Mouse (Mus musculus): ENCODE measurements at regions not wholly inside any gene's neighbourhood (a gene's known extent, or its start where the extent isn't known, plus 50 kb on each side); places are given as distances from the start of the nearest gene placed in this dataset.

DNA sequence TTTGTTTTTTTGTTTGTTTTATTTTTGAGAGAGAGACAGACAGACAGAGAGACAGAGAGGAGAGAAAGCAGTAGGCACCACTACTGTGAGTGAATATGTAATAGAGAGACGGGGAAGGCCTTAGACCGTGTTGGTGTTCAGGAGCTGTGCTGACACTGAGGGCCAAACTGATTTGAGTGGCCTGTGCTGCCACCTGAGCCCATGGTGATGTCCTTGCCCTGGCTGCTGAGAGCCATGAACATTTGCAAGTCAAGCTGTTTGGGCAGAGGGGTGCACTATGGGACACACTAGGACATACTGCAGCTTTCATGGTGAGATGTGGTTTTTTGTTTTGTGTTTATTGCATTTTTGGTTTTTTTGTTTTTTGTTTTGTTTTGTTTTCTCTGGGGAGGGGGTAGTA, 320.3 kb upstream of the Id4 start:
- ATAC-seq = no peak
- Histone ChIP-seq H3K9ac (replicated peaks; ENCODE audit: low read depth, low read length) (no peak overlapping the region), H3K27me3 (replicated peaks; ENCODE audit: control insufficient read depth, insufficient read depth, low read length) (no peaks in the 10 kb centered on the region), H3K9me3 (ENCODE audit: control insufficient read depth, low read length) (no peaks in the 10 kb centered on the region), H3K27ac (ENCODE audit: low read length) (no peak overlapping the region), H3K4me1 (replicated peaks; ENCODE audit: control insufficient read depth, insufficient read depth, low read length) (peaks cover 12% of the 10 kb centered on the region), H3K4me2 (ENCODE audit: low read length) (no peak overlapping the region), H3K4me3 (replicated peaks; ENCODE audit: low read length) (no peak overlapping the region), H3K36me3 (ENCODE audit: control insufficient read depth, insufficient read depth) (no peaks in the 10 kb centered on the region)
- WGBS = 85% methylated on average over 2 of the region's 2 CpGs

DNA sequence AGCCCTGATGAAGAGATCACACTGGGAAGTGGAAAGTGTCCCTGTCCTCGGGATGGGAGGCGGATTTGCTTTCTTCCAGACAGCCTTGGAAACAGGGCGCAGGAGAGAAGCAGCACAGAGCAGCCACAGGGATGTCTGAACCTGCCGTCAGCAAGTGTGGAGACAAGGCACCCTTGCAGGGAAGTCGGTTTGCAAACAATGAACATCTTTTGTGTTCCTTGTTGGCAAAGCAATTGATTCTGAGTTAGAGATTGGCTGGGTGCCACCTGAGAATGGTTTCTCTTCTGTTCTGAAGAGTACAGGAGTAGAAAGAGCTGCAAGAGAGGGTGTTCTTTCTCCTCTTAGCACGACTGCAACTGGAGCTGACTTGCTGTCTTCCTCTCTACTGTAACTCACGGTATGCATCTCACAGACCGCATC, 318.6 kb upstream of the Id4 start:
- H3K36me3 ChIP-seq (ENCODE audit: control insufficient read depth, insufficient read depth) = no peaks in the 10 kb centered on the region
- H3K9ac ChIP-seq (replicated peaks; ENCODE audit: low read depth, low read length) = peak overlapping the region; percentile 33; the same call in 1 of the 2 replicates
- peak overlapping the region; percentile 45 for H3K4me2 ChIP-seq (ENCODE audit: low read length)
- H3K9me3 ChIP-seq (ENCODE audit: control insufficient read depth, low read length) = no peaks in the 10 kb centered on the region
- H3K27me3 ChIP-seq (replicated peaks; ENCODE audit: control insufficient read depth, insufficient read depth, low read length) = no peaks in the 10 kb centered on the region
- WGBS = 5% methylated on average over 8 of the region's 8 CpGs
- peaks cover 12% of the 10 kb centered on the region for H3K4me1 ChIP-seq (replicated peaks; ENCODE audit: control insufficient read depth, insufficient read depth, low read length)
- peak; percentile 68 for ATAC-seq
- peak overlapping the region; percentile 65 for H3K27ac ChIP-seq (ENCODE audit: low read length)
- peak overlapping the region; percentile 12; the same call in 1 of the 2 replicates for H3K4me3 ChIP-seq (replicated peaks; ENCODE audit: low read length)

DNA sequence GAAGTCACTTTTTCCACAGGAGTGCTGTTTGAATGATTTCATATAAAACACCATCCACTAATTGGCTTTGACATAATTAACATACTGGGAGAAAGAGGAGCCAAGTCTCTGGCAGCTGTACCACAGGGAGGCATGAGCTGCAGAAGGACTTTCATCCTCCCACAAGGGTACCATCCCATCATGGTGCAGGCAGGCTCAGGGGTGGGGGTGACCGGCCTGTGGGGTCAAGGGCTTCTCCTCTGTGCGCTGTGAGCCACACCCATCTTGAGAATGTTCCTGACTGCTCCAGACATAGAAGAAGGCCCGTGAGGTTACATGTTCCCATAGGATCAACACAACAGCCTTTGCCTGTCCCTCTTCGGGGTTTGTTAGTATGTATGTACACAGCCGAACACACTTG, 317.4 kb upstream of the Id4 start:
- no peak for ATAC-seq
- Histone ChIP-seq H3K4me2 (ENCODE audit: low read length) (no peak overlapping the region), H3K9me3 (ENCODE audit: control insufficient read depth, low read length) (no peaks in the 10 kb centered on the region), H3K27me3 (replicated peaks; ENCODE audit: control insufficient read depth, insufficient read depth, low read length) (no peaks in the 10 kb centered on the region), H3K27ac (ENCODE audit: low read length) (no peak overlapping the region), H3K36me3 (ENCODE audit: control insufficient read depth, insufficient read depth) (no peaks in the 10 kb centered on the region), H3K9ac (replicated peaks; ENCODE audit: low read depth, low read length) (no peak overlapping the region), H3K4me3 (replicated peaks; ENCODE audit: low read length) (no peak overlapping the region), H3K4me1 (replicated peaks; ENCODE audit: control insufficient read depth, insufficient read depth, low read length) (peaks cover 19% of the 10 kb centered on the region)
- 62% methylated on average over 5 of the region's 5 CpGs for WGBS

DNA sequence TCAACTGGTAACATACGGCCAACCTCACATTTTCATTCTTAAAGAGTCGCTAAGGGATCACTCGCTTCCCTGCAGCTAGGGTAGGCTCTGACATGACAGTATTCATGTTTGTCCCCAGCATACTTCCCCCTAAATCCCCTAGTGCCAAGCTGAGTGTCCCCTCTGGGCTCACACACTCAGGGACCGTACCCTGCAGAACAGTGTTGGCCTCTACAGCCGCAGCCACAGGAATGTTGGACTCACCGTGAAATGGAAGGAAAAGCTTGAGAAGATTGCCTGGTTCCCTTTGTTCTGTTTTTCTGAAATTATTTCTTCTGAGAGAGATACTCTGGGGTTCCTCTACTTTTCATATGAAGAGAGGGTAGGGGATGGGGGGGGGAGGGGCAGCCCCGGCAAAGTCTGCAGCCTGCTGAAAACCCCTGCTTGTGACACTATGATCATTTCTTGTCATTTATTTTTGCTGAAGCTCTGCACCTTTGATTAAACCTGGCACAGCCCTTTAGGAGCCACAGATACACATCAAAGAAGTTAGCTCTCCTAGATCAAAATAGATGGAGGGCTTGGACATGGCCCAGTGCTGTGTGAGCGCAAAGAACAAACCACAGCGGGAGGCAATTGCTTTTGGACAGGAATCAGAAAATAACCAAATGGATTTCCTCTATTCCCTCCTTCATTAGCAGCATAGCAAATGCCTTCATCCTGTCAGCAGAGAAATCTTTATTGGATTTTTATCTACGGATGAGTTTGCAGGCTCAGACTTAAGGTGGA, 312.7 kb upstream of the Id4 start:
- Histone ChIP-seq H3K4me1 (replicated peaks; ENCODE audit: control insufficient read depth, insufficient read depth, low read length) (peaks cover 29% of the 10 kb centered on the region), H3K36me3 (ENCODE audit: control insufficient read depth, insufficient read depth) (no peaks in the 10 kb centered on the region), H3K9me3 (ENCODE audit: control insufficient read depth, low read length) (no peaks in the 10 kb centered on the region), H3K9ac (replicated peaks; ENCODE audit: low read depth, low read length) (no peak overlapping the region), H3K4me2 (ENCODE audit: low read length) (no peak overlapping the region), H3K27ac (ENCODE audit: low read length) (no peak overlapping the region; the same call in 1 of the 2 replicates), H3K4me3 (replicated peaks; ENCODE audit: low read length) (no peak overlapping the region), H3K27me3 (replicated peaks; ENCODE audit: control insufficient read depth, insufficient read depth, low read length) (no peaks in the 10 kb centered on the region)
- ATAC-seq = no peak
- 48% methylated on average over 10 of the region's 10 CpGs for WGBS

DNA sequence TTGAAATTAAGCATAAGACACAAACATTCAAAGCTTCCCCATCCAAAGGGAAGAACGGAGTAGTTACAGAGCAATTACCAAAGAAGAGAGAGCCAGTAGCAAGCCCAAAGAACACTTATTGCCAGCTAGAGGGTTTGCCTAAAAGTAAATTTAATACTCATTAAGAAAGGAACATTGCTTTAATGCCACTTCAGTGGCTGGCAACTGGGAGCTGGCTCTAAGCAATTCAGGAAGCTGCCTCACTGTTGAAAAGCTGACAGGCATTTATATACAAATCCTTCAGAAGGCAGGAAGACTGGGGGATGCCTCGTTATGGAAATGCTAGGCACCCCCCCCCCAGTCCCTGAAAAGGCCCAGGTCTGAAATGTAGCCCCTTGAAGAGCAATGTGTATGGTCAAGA, 310.6 kb upstream of the Id4 start:
- Histone ChIP-seq H3K9ac (replicated peaks; ENCODE audit: low read depth, low read length) (0 out of 2 replicates have a peak overlapping the region, but pooled peaks have one; percentile 3), H3K9me3 (ENCODE audit: control insufficient read depth, low read length) (no peaks in the 10 kb centered on the region), H3K4me1 (replicated peaks; ENCODE audit: control insufficient read depth, insufficient read depth, low read length) (peaks cover 32% of the 10 kb centered on the region), H3K27me3 (replicated peaks; ENCODE audit: control insufficient read depth, insufficient read depth, low read length) (no peaks in the 10 kb centered on the region), H3K27ac (ENCODE audit: low read length) (peak overlapping the region; percentile 69), H3K36me3 (ENCODE audit: control insufficient read depth, insufficient read depth) (no peaks in the 10 kb centered on the region), H3K4me2 (ENCODE audit: low read length) (no peak overlapping the region), H3K4me3 (replicated peaks; ENCODE audit: low read length) (no peak overlapping the region)
- WGBS = 5% methylated on average over 2 of the region's 2 CpGs
- peak; percentile 43; the same call in 1 of the 2 replicates for ATAC-seq

DNA sequence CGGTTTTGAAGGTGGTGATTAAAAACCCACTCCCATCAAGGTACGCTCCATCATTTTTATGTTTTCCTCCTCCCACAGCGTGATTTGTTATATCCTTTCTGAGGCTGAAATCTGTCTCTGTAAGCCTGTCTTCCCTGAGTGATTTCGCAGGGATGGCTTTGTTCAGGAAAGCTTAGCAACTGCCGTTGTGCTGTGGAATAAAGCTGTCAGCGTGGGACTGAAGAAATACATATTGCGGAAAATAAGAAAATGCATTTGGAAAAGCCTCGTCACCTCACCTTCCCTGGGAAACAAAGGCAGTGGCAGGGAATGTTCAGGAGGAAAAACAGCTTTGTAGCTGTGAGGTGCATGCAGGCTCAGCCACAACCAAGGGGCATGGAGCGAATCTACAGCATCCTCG, 310.0 kb upstream of the Id4 start:
- Histone ChIP-seq H3K27me3 (replicated peaks; ENCODE audit: control insufficient read depth, insufficient read depth, low read length) (no peaks in the 10 kb centered on the region), H3K4me3 (replicated peaks; ENCODE audit: low read length) (no peak overlapping the region), H3K4me2 (ENCODE audit: low read length) (0 out of 2 replicates have a peak overlapping the region, but pooled peaks have one; percentile 11), H3K36me3 (ENCODE audit: control insufficient read depth, insufficient read depth) (no peaks in the 10 kb centered on the region), H3K27ac (ENCODE audit: low read length) (peak overlapping the region; percentile 69), H3K9ac (replicated peaks; ENCODE audit: low read depth, low read length) (peak overlapping the region; percentile 15; the same call in 1 of the 2 replicates), H3K4me1 (replicated peaks; ENCODE audit: control insufficient read depth, insufficient read depth, low read length) (peaks cover 32% of the 10 kb centered on the region), H3K9me3 (ENCODE audit: control insufficient read depth, low read length) (no peaks in the 10 kb centered on the region)
- 53% methylated on average over 10 of the region's 10 CpGs for WGBS
- ATAC-seq = no peak

DNA sequence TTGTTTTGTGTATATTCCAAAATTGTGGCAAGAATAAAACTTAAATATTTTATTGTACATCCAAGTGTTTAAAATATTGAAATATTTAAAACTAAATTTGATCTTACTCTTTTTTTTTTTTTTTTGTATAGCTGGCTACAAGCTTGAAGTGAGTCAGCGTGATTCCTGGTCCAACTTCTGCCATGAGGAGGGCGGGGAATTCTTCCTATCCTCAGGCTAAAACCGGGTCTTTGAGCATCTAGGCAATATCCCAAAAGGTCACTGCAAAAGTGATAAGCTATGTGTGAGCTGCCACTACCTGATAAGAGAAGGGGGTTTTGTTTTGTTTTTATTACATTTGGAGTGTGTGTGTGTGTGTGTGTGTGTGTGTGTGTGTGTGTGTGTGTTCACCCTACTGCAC, 308.1 kb upstream of the Id4 start:
- Histone ChIP-seq H3K36me3 (ENCODE audit: control insufficient read depth, insufficient read depth) (no peaks in the 10 kb centered on the region), H3K4me2 (ENCODE audit: low read length) (no peak overlapping the region), H3K27ac (ENCODE audit: low read length) (no peak overlapping the region), H3K9ac (replicated peaks; ENCODE audit: low read depth, low read length) (no peak overlapping the region), H3K9me3 (ENCODE audit: control insufficient read depth, low read length) (no peaks in the 10 kb centered on the region), H3K4me3 (replicated peaks; ENCODE audit: low read length) (no peak overlapping the region), H3K27me3 (replicated peaks; ENCODE audit: control insufficient read depth, insufficient read depth, low read length) (no peaks in the 10 kb centered on the region), H3K4me1 (replicated peaks; ENCODE audit: control insufficient read depth, insufficient read depth, low read length) (peaks cover 32% of the 10 kb centered on the region)
- no peak for ATAC-seq
- WGBS = 87% methylated on average over 3 of the region's 3 CpGs

DNA sequence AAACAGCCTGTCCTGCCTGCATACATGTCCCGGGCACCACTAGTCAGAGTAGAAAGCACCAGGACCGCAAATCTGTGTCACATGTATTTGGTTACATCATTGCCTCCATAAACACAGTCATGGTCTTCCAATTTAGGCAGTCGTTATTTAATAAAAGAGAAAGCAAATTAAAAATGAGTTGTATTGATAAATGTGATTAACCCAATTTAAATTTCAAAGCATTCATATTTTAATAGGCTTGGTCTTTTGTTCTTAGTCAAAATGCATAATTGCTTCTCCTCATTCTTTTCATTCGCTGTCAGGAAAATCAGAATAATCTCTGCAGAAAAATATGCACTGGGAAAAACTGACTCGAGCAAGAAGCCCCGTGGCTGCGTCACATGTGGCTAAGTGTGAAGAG, 307.3 kb upstream of the Id4 start:
- H3K9me3 ChIP-seq (ENCODE audit: control insufficient read depth, low read length) = no peaks in the 10 kb centered on the region
- ATAC-seq = no peak
- WGBS = 38% methylated on average over 7 of the region's 7 CpGs
- H3K4me3 ChIP-seq (replicated peaks; ENCODE audit: low read length) = no peak overlapping the region
- no peaks in the 10 kb centered on the region for H3K27me3 ChIP-seq (replicated peaks; ENCODE audit: control insufficient read depth, insufficient read depth, low read length)
- H3K27ac ChIP-seq (ENCODE audit: low read length) = no peak overlapping the region
- no peak overlapping the region for H3K9ac ChIP-seq (replicated peaks; ENCODE audit: low read depth, low read length)
- H3K4me1 ChIP-seq (replicated peaks; ENCODE audit: control insufficient read depth, insufficient read depth, low read length) = peaks cover 25% of the 10 kb centered on the region
- no peaks in the 10 kb centered on the region for H3K36me3 ChIP-seq (ENCODE audit: control insufficient read depth, insufficient read depth)
- H3K4me2 ChIP-seq (ENCODE audit: low read length) = no peak overlapping the region

DNA sequence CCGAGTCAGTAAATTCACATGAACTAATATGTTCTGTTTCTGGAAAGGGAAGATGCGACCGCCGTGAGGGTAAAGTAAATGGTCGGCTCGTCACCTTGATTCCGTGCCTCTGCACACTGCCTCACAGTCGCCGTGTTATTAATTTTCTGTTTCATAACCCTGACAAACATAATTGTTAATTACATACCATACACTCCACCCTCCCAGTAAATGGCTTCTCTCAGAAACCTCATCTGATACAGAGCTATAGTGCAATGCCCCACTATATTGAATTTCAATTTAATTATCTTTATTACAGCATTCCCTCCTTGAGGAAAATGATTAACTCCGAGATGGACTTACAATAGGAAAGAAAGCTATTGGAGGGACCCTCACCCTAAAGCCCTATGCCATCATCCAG, 305.5 kb upstream of the Id4 start:
- peaks cover 19% of the 10 kb centered on the region for H3K4me1 ChIP-seq (replicated peaks; ENCODE audit: control insufficient read depth, insufficient read depth, low read length)
- no peak overlapping the region for H3K27ac ChIP-seq (ENCODE audit: low read length)
- H3K27me3 ChIP-seq (replicated peaks; ENCODE audit: control insufficient read depth, insufficient read depth, low read length) = no peaks in the 10 kb centered on the region
- H3K4me3 ChIP-seq (replicated peaks; ENCODE audit: low read length) = no peak overlapping the region
- WGBS = 84% methylated on average over 10 of the region's 10 CpGs
- H3K4me2 ChIP-seq (ENCODE audit: low read length) = no peak overlapping the region
- no peaks in the 10 kb centered on the region for H3K36me3 ChIP-seq (ENCODE audit: control insufficient read depth, insufficient read depth)
- ATAC-seq = no peak
- H3K9me3 ChIP-seq (ENCODE audit: control insufficient read depth, low read length) = no peaks in the 10 kb centered on the region
- no peak overlapping the region for H3K9ac ChIP-seq (replicated peaks; ENCODE audit: low read depth, low read length)

Measured in forebrain, embryonic 16.5 days (tissue).